Mouse (Mus musculus) liver, embryonic 15.5 days (tissue): Measurements from ENCODE around the gene Gm26620. TPM values are rescaled to one million over a fixed set of nuclear protein-coding genes. Genes with fewer than 3 reads are reported as not detected.

Source experiments
- ATAC-seq: fragments of 200-750 bp; cut with Nextera tagmentation; 2 replicates; pipeline ENCODE4 v1.8.0; 2017; ENCODE audit warnings: moderate number of reproducible peaks, mild to moderate bottlenecking, moderate library complexity; ENCODE audit not compliant: insufficient read depth
- H3K27ac ChIP-seq: fragments of 300-500 bp; sonication (generic); replicated peaks from 2 replicates; pipeline ENCODE4 v1.5.1; 2015; ENCODE audit warnings: mild to moderate bottlenecking, inconsistent platforms
- H3K27me3 ChIP-seq: fragments of 300-500 bp; sonication (generic); 2 replicates; pipeline ENCODE4 v1.6.1; 2015; ENCODE audit warnings: mild to moderate bottlenecking, inconsistent platforms
- H3K36me3 ChIP-seq: fragments of 300-500 bp; sonication (generic); replicated peaks from 2 replicates; pipeline ENCODE4 v1.6.1; 2015; ENCODE audit warnings: moderate library complexity, mild to moderate bottlenecking, inconsistent platforms
- H3K4me1 ChIP-seq: fragments of 300-500 bp; sonication (generic); replicated peaks from 2 replicates; pipeline ENCODE4 v1.6.1; 2015; ENCODE audit warnings: inconsistent platforms
- H3K4me2 ChIP-seq: fragments of 300-500 bp; sonication (generic); 2 replicates; pipeline ENCODE4 v1.6.1; 2015; ENCODE audit warnings: moderate library complexity, mild to moderate bottlenecking, inconsistent platforms
- H3K4me3 ChIP-seq: fragments of 300-500 bp; sonication (generic); replicated peaks from 2 replicates; pipeline ENCODE4 v1.5.1; 2015; ENCODE audit warnings: mild to moderate bottlenecking, inconsistent platforms
- H3K9ac ChIP-seq: fragments of 300-500 bp; sonication (generic); 2 replicates; pipeline ENCODE4 v1.6.1; 2015; ENCODE audit warnings: moderate library complexity, mild to moderate bottlenecking, inconsistent platforms
- H3K9me3 ChIP-seq: fragments of 300-500 bp; sonication (generic); replicated peaks from 2 replicates; pipeline ENCODE4 v1.6.1; 2016; ENCODE audit warnings: inconsistent platforms
- WGBS: fragments of 180-500 bp; shearing (Covaris S2); methylation state at CpG from one replicate; pipeline ENCODE4 v1.1.7; 2015; ENCODE audit warnings: mixed read lengths; ENCODE audit not compliant: insufficient replicate concordance; 5-methylcytosine and 5-hydroxymethylcytosine counted together
- polyA plus RNA-seq: library from polyadenylated mRNA; unstranded; fragments of >200 nt; fragmentation: Nextera tagmentation; extraction: Ambion mirVana; gene quantifications from 2 replicates; pipeline ENCODE4 v1.2.1, GENCODE M21; 2015

The Gm26620 gene
- polyA plus RNA-seq, 1 experiment from 2014 or later: 0.30 TPM

DNA sequence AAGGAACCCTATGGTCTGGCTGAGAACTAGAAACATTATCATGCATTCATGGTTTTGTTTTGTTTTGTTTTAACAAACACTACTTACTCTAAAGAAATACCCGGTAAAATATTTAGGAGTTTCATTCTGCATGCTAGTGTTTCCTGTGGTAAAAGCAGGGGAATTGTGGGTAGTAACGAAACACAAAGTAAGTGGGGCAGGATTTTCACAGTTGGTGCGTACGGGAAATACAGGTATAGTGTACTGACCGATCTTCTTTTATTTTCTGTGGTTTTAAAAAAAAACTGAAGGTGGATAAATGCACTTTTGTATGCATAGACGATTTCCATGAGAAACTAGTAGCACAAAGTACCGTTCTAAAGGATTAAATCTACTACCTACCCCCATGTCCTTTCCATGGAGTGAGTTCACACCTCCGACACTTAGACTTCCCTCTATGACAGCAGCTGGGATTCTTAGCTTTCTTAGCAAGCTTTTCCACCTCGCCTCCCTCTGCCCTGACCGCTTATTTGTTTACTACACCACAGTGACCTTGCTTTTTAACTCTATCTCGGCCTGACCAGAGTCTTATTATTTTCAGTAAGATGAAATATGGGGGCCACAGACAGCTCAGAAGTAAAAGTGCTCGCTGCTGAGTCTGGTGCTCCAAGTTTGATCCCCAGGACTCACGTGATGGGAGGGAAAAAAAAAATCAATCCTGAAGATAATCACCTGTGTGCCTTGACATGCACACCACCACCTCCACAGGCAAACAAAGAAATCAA, 23.0 kb upstream of the Gm26620 start:
- peak overlapping the region; percentile 33; the same call in 1 of the 2 replicates for H3K4me2 ChIP-seq
- ATAC-seq: no peak
- H3K27ac ChIP-seq: peak overlapping the region; percentile 4; the same call in 1 of the 2 replicates
- WGBS: 61% methylated on average over 13 of the region's 13 CpGs
- no peaks in the 10 kb centered on the region for H3K9me3 ChIP-seq
- peaks cover 77% of the 10 kb centered on the region for H3K4me1 ChIP-seq
- no peak overlapping the region for H3K4me3 ChIP-seq
- no peak overlapping the region for H3K9ac ChIP-seq
- H3K27me3 ChIP-seq: no peaks in the 10 kb centered on the region
- no peaks in the 10 kb centered on the region for H3K36me3 ChIP-seq

GRCm38 (mm10) chr1:170862435-170862717, 22.5 kb upstream of the Gm26620 start:
- no peak overlapping the region for H3K9ac ChIP-seq
- no peaks in the 10 kb centered on the region for H3K36me3 ChIP-seq
- no peaks in the 10 kb centered on the region for H3K27me3 ChIP-seq
- H3K4me1 ChIP-seq: peaks cover 73% of the 10 kb centered on the region
- no peak overlapping the region for H3K4me3 ChIP-seq
- peak overlapping the region; percentile 33; the same call in 1 of the 2 replicates for H3K4me2 ChIP-seq
- no peak overlapping the region; the same call in 1 of the 2 replicates for H3K27ac ChIP-seq
- no peaks in the 10 kb centered on the region for H3K9me3 ChIP-seq
- no peak for ATAC-seq
- 30% methylated on average over 3 of the region's 3 CpGs for WGBS

- no peak overlapping the region for H3K9ac ChIP-seq
- no peaks in the 10 kb centered on the region for H3K36me3 ChIP-seq
- ATAC-seq: no peak
- peaks cover 67% of the 10 kb centered on the region for H3K4me1 ChIP-seq
- H3K9me3 ChIP-seq: no peaks in the 10 kb centered on the region
- WGBS: 7% methylated on average over 4 of the region's 4 CpGs
- no peak overlapping the region for H3K27ac ChIP-seq
- no peak overlapping the region for H3K4me3 ChIP-seq
- H3K27me3 ChIP-seq: no peaks in the 10 kb centered on the region
- H3K4me2 ChIP-seq: peak overlapping the region; percentile 33; the same call in 1 of the 2 replicates
These were observed 21.8 kb upstream of the Gm26620 start for GRCm38 (mm10) chr1:170863033-170863432.

DNA sequence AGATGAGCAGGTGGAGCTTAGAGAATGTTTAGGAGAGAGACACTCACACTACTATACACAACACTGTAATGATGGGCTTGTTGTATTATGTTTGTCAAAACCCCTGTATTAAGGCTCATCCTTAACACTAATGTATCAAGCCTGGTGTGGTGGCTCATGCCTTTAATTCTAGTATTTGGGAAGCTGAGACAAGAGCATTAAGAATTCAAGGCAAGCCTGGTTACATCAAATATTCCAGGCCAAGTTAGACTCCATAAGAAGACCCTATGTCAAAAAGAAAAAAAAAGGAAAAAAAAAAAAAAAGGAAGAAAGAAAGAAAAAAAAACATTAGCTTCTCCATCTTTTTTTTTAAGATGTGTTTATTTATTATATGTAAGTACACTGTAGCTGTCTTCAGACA, 20.6 kb upstream of the Gm26620 start:
- H3K9me3 ChIP-seq: no peaks in the 10 kb centered on the region
- peaks cover 68% of the 10 kb centered on the region for H3K4me1 ChIP-seq
- no peaks in the 10 kb centered on the region for H3K27me3 ChIP-seq
- no peak for ATAC-seq
- H3K36me3 ChIP-seq: no peaks in the 10 kb centered on the region
- H3K9ac ChIP-seq: no peak overlapping the region
- H3K4me3 ChIP-seq: no peak overlapping the region
- H3K4me2 ChIP-seq: no peak overlapping the region
- H3K27ac ChIP-seq: no peak overlapping the region

DNA sequence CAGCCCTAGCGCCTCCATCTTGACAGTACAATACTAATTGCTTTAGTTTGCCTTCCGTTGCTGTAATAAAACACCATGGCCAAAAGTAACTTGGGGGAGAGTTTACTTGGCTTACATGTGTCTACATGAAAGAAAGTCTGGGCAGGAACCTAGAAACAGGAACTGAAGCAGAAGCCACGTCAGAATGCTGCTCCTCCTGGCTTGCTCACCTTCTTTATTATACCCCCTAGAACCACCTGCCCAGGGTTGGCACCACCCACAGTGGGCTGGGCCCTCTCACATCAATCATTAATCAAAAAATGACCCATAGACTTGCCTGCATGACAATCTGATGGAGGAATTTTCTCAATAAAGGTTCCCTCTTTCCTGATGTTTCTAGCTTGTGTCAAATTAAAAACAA, 20.1 kb upstream of the Gm26620 start:
- H3K9me3 ChIP-seq: no peaks in the 10 kb centered on the region
- H3K27ac ChIP-seq: no peak overlapping the region
- 62% methylated on average over 3 of the region's 3 CpGs for WGBS
- no peaks in the 10 kb centered on the region for H3K36me3 ChIP-seq
- H3K4me2 ChIP-seq: no peak overlapping the region
- H3K4me1 ChIP-seq: peaks cover 64% of the 10 kb centered on the region
- H3K4me3 ChIP-seq: no peak overlapping the region
- H3K9ac ChIP-seq: no peak overlapping the region
- ATAC-seq: no peak
- H3K27me3 ChIP-seq: no peaks in the 10 kb centered on the region

DNA sequence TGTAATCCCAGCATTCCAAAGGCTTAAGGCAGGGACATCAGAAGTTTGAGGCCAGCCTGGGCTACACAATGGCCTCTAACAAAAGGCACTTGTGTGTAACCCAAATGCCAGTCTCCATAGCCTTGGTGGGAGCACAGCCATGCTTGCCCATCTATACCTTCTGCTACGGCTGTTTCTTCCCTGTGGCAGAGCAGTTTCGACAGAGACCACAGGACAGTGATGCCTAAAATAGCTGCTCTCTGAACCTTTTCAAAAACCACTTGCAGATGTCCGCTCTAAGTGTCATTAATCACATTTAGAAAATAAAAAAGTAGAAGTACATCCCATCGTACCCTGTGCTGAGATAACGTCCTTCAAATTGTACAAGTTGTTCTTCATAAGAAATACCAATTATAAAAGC, 19.5 kb upstream of the Gm26620 start:
- H3K9ac ChIP-seq: no peak overlapping the region
- H3K27me3 ChIP-seq: no peaks in the 10 kb centered on the region
- ATAC-seq: no peak
- H3K27ac ChIP-seq: no peak overlapping the region
- peak overlapping the region; percentile 9; the same call in 1 of the 2 replicates for H3K4me2 ChIP-seq
- H3K36me3 ChIP-seq: no peaks in the 10 kb centered on the region
- no peak overlapping the region for H3K4me3 ChIP-seq
- no peaks in the 10 kb centered on the region for H3K9me3 ChIP-seq
- 44% methylated on average over 5 of the region's 5 CpGs for WGBS
- H3K4me1 ChIP-seq: peaks cover 63% of the 10 kb centered on the region

- ATAC-seq: peak; percentile 60
- peak overlapping the region; percentile 92 for H3K27ac ChIP-seq
- H3K36me3 ChIP-seq: 0 out of 2 replicates have a peak, but pooled peaks cover under 1% of the 10 kb centered on the region
- peak overlapping the region; percentile 83 for H3K4me3 ChIP-seq
- H3K4me1 ChIP-seq: peaks cover 50% of the 10 kb centered on the region
- H3K4me2 ChIP-seq: peak overlapping the region; percentile 77
- WGBS: 3% methylated on average over 30 of the region's 30 CpGs
- H3K27me3 ChIP-seq: no peaks in the 10 kb centered on the region
- H3K9ac ChIP-seq: peak overlapping the region; percentile 92
- H3K9me3 ChIP-seq: no peaks in the 10 kb centered on the region
These were observed 17.7 kb upstream of the Gm26620 start for GRCm38 (mm10) chr1:170866992-170867690.

GRCm38 (mm10) chr1:170867691-170868105, 17.2 kb upstream of the Gm26620 start, which contains the start of gene Atf6:
Gene Atf6, minus strand, starts transcription at chr1:170867771.
- Histone ChIP-seq H3K36me3 (0 out of 2 replicates have a peak, but pooled peaks cover 6% of the 10 kb centered on the region), H3K27me3 (no peaks in the 10 kb centered on the region), H3K4me1 (peaks cover 44% of the 10 kb centered on the region), H3K9ac (peak within 1 kb of the TSS; percentile 92), H3K9me3 (no peaks in the 10 kb centered on the region), H3K4me2 (peak within 1 kb of the TSS; percentile 77), H3K27ac (peak within 1 kb of the TSS; percentile 92), H3K4me3 (peak within 1 kb of the TSS; percentile 83)
- ATAC-seq: peak; percentile 79
- WGBS: 0% methylated on average over 25 of the region's 25 CpGs

DNA sequence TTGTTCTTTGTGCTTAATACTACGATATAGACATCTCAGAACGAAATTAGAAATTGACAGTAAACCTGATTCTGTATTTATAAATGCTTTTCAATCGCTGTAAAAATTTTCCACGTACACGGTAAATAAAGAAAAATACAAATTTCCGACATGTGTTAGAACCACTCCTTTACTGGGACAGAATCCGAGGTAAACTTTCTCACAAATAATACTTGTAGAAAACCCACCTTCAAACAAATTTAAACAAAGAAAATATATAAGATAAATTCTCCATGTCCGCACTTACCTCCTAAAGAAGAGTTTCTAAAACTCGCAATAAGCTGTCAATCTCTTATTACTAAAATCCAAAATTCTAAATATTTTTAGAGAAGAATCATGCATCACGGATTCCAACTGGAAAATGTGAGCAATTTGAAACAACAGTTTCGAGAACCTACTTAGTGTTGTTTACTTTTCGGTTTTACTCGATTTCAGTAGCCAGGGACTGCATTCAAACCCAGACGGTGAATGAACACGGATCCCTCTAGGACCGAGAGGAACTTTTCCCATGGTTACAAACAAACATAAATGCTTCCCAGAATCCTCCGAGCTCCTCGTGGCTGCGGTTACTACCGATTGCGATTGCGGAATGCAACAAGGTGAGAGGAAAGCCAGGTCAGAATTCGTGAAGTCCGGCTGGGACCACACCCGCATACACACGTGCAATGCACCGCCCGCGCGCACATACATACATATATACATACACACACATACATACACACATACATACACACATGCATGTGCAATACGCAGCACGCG, 16.6 kb upstream of the Gm26620 start:
- no peaks in the 10 kb centered on the region for H3K9me3 ChIP-seq
- WGBS: under 1% methylated on average over 33 of the region's 33 CpGs
- H3K4me3 ChIP-seq: peak overlapping the region; percentile 83
- H3K36me3 ChIP-seq: 0 out of 2 replicates have a peak, but pooled peaks cover 6% of the 10 kb centered on the region
- peaks cover 38% of the 10 kb centered on the region for H3K4me1 ChIP-seq
- H3K27ac ChIP-seq: peak overlapping the region; percentile 92
- ATAC-seq: peak; percentile 68
- no peaks in the 10 kb centered on the region for H3K27me3 ChIP-seq
- H3K9ac ChIP-seq: peak overlapping the region; percentile 92
- peak overlapping the region; percentile 77 for H3K4me2 ChIP-seq

GRCm38 (mm10) chr1:170868905-170869283, 16.0 kb upstream of the Gm26620 start:
- no peak for ATAC-seq
- peak overlapping the region; percentile 92; the same call in 1 of the 2 replicates for H3K27ac ChIP-seq

GRCm38 (mm10) chr1:170871402-170871801, 13.5 kb upstream of the Gm26620 start:
- H3K27me3 ChIP-seq: no peaks in the 10 kb centered on the region
- no peaks in the 10 kb centered on the region for H3K9me3 ChIP-seq
- H3K9ac ChIP-seq: no peak overlapping the region
- peaks cover 20% of the 10 kb centered on the region for H3K4me1 ChIP-seq
- 0 out of 2 replicates have a peak, but pooled peaks cover 16% of the 10 kb centered on the region for H3K36me3 ChIP-seq
- H3K27ac ChIP-seq: no peak overlapping the region
- WGBS: 80% methylated on average over 6 of the region's 6 CpGs
- ATAC-seq: no peak
- no peak overlapping the region for H3K4me2 ChIP-seq
- no peak overlapping the region for H3K4me3 ChIP-seq

More at GRCm38 (mm10) chr1:170868905-170869283, 16.0 kb upstream of the Gm26620 start:
- Histone ChIP-seq H3K36me3 (0 out of 2 replicates have a peak, but pooled peaks cover 6% of the 10 kb centered on the region), H3K4me2 (peak overlapping the region; percentile 77), H3K9me3 (no peaks in the 10 kb centered on the region), H3K4me3 (peak overlapping the region; percentile 83), H3K4me1 (peaks cover 32% of the 10 kb centered on the region), H3K27me3 (no peaks in the 10 kb centered on the region), H3K9ac (peak overlapping the region; percentile 43)
- WGBS: 11% methylated on average over 14 of the region's 14 CpGs
